Mouse (Mus musculus): ENCODE results near the gene 2810004N23Rik.

DNA sequence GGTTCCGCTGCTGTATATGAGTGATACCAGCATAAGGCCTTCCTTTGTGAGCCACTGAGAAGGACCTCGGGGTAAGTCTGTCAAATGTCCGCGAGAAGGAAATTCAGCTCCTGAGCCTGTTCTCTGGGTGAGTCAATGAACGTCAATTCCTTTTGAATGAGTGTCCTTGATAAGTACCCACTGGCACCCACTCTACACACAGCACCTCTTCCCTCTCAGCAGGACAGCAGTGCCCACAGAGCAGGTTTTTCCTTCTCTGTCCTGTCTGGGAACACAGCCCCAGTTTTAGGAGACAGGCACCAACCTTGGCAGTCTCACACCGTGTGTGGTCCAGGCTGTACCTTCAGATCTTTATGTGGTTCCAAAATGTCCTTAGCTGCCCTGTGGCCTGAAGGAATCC, 31.0 kb downstream of the 2810004N23Rik start:
- TF ChIP-seq CTCF (IDR thresholded peaks at IDR 0.05; ENCODE audit: low read depth) (no peak), EP300 (IDR thresholded peaks at IDR 0.05; ENCODE audit: low read depth) (no peak)
